Mouse (Mus musculus): ENCODE data around the gene Klhdc4. TPM values are rescaled to one million over a fixed set of nuclear protein-coding genes. Genes with fewer than 3 reads are reported as not detected.

Gene Klhdc4
- polyA plus RNA-seq (2015; fragmentation: Nextera tagmentation; extraction: Ambion mirVana), result 34.3 and 39.3 TPM in 2 replicates

- H3K4me2 ChIP-seq (ENCODE audit: low read depth, low read length), result peak within 1 kb of the TSS; percentile 96
- no peaks in the 10 kb centered on the region for H3K27me3 ChIP-seq (ENCODE audit: control insufficient read depth, insufficient read depth, low read length)
- no peaks in the 10 kb centered on the region for H3K9me3 ChIP-seq (replicated peaks; ENCODE audit: control insufficient read depth, low read length)
- peak within 1 kb of the TSS; percentile 93 for H3K9ac ChIP-seq (ENCODE audit: low read length)
- peak; percentile 98 for ATAC-seq (ENCODE audit: insufficient read depth, low FRiP score)
- peak within 1 kb of the TSS; percentile 49; the same call in 1 of the 2 replicates for H3K27ac ChIP-seq (ENCODE audit: low read length)
- peak within 1 kb of the TSS; percentile 92 for H3K4me3 ChIP-seq (replicated peaks; ENCODE audit: low read length)
- no peaks in the 10 kb centered on the region for H3K36me3 ChIP-seq (ENCODE audit: control insufficient read depth, insufficient read depth, low read length)
- WGBS, result under 1% methylated on average over 64 of the region's 68 CpGs
- peaks cover 13% of the 10 kb centered on the region for H3K4me1 ChIP-seq (ENCODE audit: control insufficient read depth, insufficient read depth, low read length)
These were observed at the start of gene Klhdc4 for GRCm38 (mm10) chr8:121829048-121829776. TSS of gene Klhdc4 (minus strand) at chr8:121829569.

GRCm38 (mm10) chr8:121877828-121878480 lies 48.6 kb upstream of the Klhdc4 start:
- no peak overlapping the region for H3K4me2 ChIP-seq (ENCODE audit: low read depth, low read length)
- 77% methylated on average over 7 of the region's 7 CpGs for WGBS
- H3K27me3 ChIP-seq (ENCODE audit: control insufficient read depth, insufficient read depth, low read length), result no peaks in the 10 kb centered on the region
- no peaks in the 10 kb centered on the region for H3K36me3 ChIP-seq (ENCODE audit: control insufficient read depth, insufficient read depth, low read length)
- H3K9ac ChIP-seq (ENCODE audit: low read length), result no peak overlapping the region
- H3K4me3 ChIP-seq (replicated peaks; ENCODE audit: low read length), result no peak overlapping the region
- no peaks in the 10 kb centered on the region for H3K9me3 ChIP-seq (replicated peaks; ENCODE audit: control insufficient read depth, low read length)
- H3K27ac ChIP-seq (ENCODE audit: low read length), result no peak overlapping the region; the same call in 1 of the 2 replicates
- peaks cover 16% of the 10 kb centered on the region for H3K4me1 ChIP-seq (ENCODE audit: control insufficient read depth, insufficient read depth, low read length)
- ATAC-seq (ENCODE audit: insufficient read depth, low FRiP score), result no peak

GRCm38 (mm10) chr8:121877212-121877611 lies 47.8 kb upstream of the Klhdc4 start:
- ATAC-seq (ENCODE audit: insufficient read depth, low FRiP score), result no peak

GRCm38 (mm10) chr8:121875517-121875916 lies 46.1 kb upstream of the Klhdc4 start:
- no peak overlapping the region for H3K4me2 ChIP-seq (ENCODE audit: low read depth, low read length)
- no peak overlapping the region for H3K9ac ChIP-seq (ENCODE audit: low read length)
- WGBS, result 78% methylated on average over 9 of the region's 9 CpGs
- H3K27me3 ChIP-seq (ENCODE audit: control insufficient read depth, insufficient read depth, low read length), result no peaks in the 10 kb centered on the region
- H3K36me3 ChIP-seq (ENCODE audit: control insufficient read depth, insufficient read depth, low read length), result no peaks in the 10 kb centered on the region
- H3K4me1 ChIP-seq (ENCODE audit: control insufficient read depth, insufficient read depth, low read length), result peaks cover 21% of the 10 kb centered on the region
- ATAC-seq (ENCODE audit: insufficient read depth, low FRiP score), result no peak
- H3K4me3 ChIP-seq (replicated peaks; ENCODE audit: low read length), result no peak overlapping the region
- H3K9me3 ChIP-seq (replicated peaks; ENCODE audit: control insufficient read depth, low read length), result no peaks in the 10 kb centered on the region
- H3K27ac ChIP-seq (ENCODE audit: low read length), result peak overlapping the region; percentile 68

More at GRCm38 (mm10) chr8:121877212-121877611, 47.8 kb upstream of the Klhdc4 start:
- Histone ChIP-seq H3K27me3 (ENCODE audit: control insufficient read depth, insufficient read depth, low read length) (no peaks in the 10 kb centered on the region), H3K9ac (ENCODE audit: low read length) (no peak overlapping the region), H3K4me3 (replicated peaks; ENCODE audit: low read length) (no peak overlapping the region), H3K36me3 (ENCODE audit: control insufficient read depth, insufficient read depth, low read length) (no peaks in the 10 kb centered on the region), H3K4me1 (ENCODE audit: control insufficient read depth, insufficient read depth, low read length) (peaks cover 20% of the 10 kb centered on the region), H3K9me3 (replicated peaks; ENCODE audit: control insufficient read depth, low read length) (no peaks in the 10 kb centered on the region), H3K27ac (ENCODE audit: low read length) (no peak overlapping the region), H3K4me2 (ENCODE audit: low read depth, low read length) (no peak overlapping the region)
- WGBS, result 50% methylated on average over 5 of the region's 5 CpGs

- H3K4me2 ChIP-seq (ENCODE audit: low read depth, low read length), result no peak overlapping the region
- WGBS, result 35% methylated on average over 3 of the region's 3 CpGs
- ATAC-seq (ENCODE audit: insufficient read depth, low FRiP score), result no peak
- no peaks in the 10 kb centered on the region for H3K9me3 ChIP-seq (replicated peaks; ENCODE audit: control insufficient read depth, low read length)
- H3K27ac ChIP-seq (ENCODE audit: low read length), result peak overlapping the region; percentile 68
- no peak overlapping the region for H3K9ac ChIP-seq (ENCODE audit: low read length)
- H3K4me1 ChIP-seq (ENCODE audit: control insufficient read depth, insufficient read depth, low read length), result peaks cover 21% of the 10 kb centered on the region
- H3K36me3 ChIP-seq (ENCODE audit: control insufficient read depth, insufficient read depth, low read length), result no peaks in the 10 kb centered on the region
- no peaks in the 10 kb centered on the region for H3K27me3 ChIP-seq (ENCODE audit: control insufficient read depth, insufficient read depth, low read length)
- no peak overlapping the region for H3K4me3 ChIP-seq (replicated peaks; ENCODE audit: low read length)
These were observed 45.7 kb upstream of the Klhdc4 start for GRCm38 (mm10) chr8:121875045-121875444.

GRCm38 (mm10) chr8:121874031-121874430 lies 44.7 kb upstream of the Klhdc4 start:
- H3K36me3 ChIP-seq (ENCODE audit: control insufficient read depth, insufficient read depth, low read length), result no peaks in the 10 kb centered on the region
- H3K4me1 ChIP-seq (ENCODE audit: control insufficient read depth, insufficient read depth, low read length), result peaks cover 21% of the 10 kb centered on the region
- H3K4me3 ChIP-seq (replicated peaks; ENCODE audit: low read length), result no peak overlapping the region
- 42% methylated on average over 9 of the region's 9 CpGs for WGBS
- no peak overlapping the region; the same call in 1 of the 2 replicates for H3K9ac ChIP-seq (ENCODE audit: low read length)
- no peaks in the 10 kb centered on the region for H3K9me3 ChIP-seq (replicated peaks; ENCODE audit: control insufficient read depth, low read length)
- peak; percentile 68; the same call in 1 of the 2 replicates for ATAC-seq (ENCODE audit: insufficient read depth, low FRiP score)
- H3K27me3 ChIP-seq (ENCODE audit: control insufficient read depth, insufficient read depth, low read length), result no peaks in the 10 kb centered on the region
- peak overlapping the region; percentile 68 for H3K27ac ChIP-seq (ENCODE audit: low read length)
- no peak overlapping the region for H3K4me2 ChIP-seq (ENCODE audit: low read depth, low read length)

GRCm38 (mm10) chr8:121871833-121872440 lies 42.6 kb upstream of the Klhdc4 start:
- no peaks in the 10 kb centered on the region for H3K9me3 ChIP-seq (replicated peaks; ENCODE audit: control insufficient read depth, low read length)
- H3K9ac ChIP-seq (ENCODE audit: low read length), result peak overlapping the region; percentile 41; the same call in 1 of the 2 replicates
- no peaks in the 10 kb centered on the region for H3K36me3 ChIP-seq (ENCODE audit: control insufficient read depth, insufficient read depth, low read length)
- H3K27me3 ChIP-seq (ENCODE audit: control insufficient read depth, insufficient read depth, low read length), result no peaks in the 10 kb centered on the region
- peak overlapping the region; percentile 79 for H3K27ac ChIP-seq (ENCODE audit: low read length)
- peaks cover 17% of the 10 kb centered on the region for H3K4me1 ChIP-seq (ENCODE audit: control insufficient read depth, insufficient read depth, low read length)
- no peak overlapping the region for H3K4me3 ChIP-seq (replicated peaks; ENCODE audit: low read length)
- ATAC-seq (ENCODE audit: insufficient read depth, low FRiP score), result peak; percentile 61
- 16% methylated on average over 10 of the region's 10 CpGs for WGBS
- H3K4me2 ChIP-seq (ENCODE audit: low read depth, low read length), result 0 out of 2 replicates have a peak overlapping the region, but pooled peaks have one; percentile 10

GRCm38 (mm10) chr8:121870190-121870589 lies 40.8 kb upstream of the Klhdc4 start:
- Histone ChIP-seq H3K4me1 (ENCODE audit: control insufficient read depth, insufficient read depth, low read length) (peaks cover 17% of the 10 kb centered on the region), H3K4me2 (ENCODE audit: low read depth, low read length) (no peak overlapping the region), H3K4me3 (replicated peaks; ENCODE audit: low read length) (no peak overlapping the region), H3K27me3 (ENCODE audit: control insufficient read depth, insufficient read depth, low read length) (no peaks in the 10 kb centered on the region), H3K9me3 (replicated peaks; ENCODE audit: control insufficient read depth, low read length) (no peaks in the 10 kb centered on the region), H3K36me3 (ENCODE audit: control insufficient read depth, insufficient read depth, low read length) (no peaks in the 10 kb centered on the region), H3K9ac (ENCODE audit: low read length) (no peak overlapping the region), H3K27ac (ENCODE audit: low read length) (no peak overlapping the region)
- ATAC-seq (ENCODE audit: insufficient read depth, low FRiP score), result no peak
- 87% methylated on average over 2 of the region's 2 CpGs for WGBS

- ATAC-seq (ENCODE audit: insufficient read depth, low FRiP score), result no peak
- H3K4me3 ChIP-seq (replicated peaks; ENCODE audit: low read length), result no peak overlapping the region
- H3K9ac ChIP-seq (ENCODE audit: low read length), result no peak overlapping the region
- peaks cover 9% of the 10 kb centered on the region for H3K4me1 ChIP-seq (ENCODE audit: control insufficient read depth, insufficient read depth, low read length)
- WGBS, result 77% methylated on average over 7 of the region's 7 CpGs
- no peaks in the 10 kb centered on the region for H3K9me3 ChIP-seq (replicated peaks; ENCODE audit: control insufficient read depth, low read length)
- H3K27me3 ChIP-seq (ENCODE audit: control insufficient read depth, insufficient read depth, low read length), result no peaks in the 10 kb centered on the region
- H3K36me3 ChIP-seq (ENCODE audit: control insufficient read depth, insufficient read depth, low read length), result no peaks in the 10 kb centered on the region
- no peak overlapping the region for H3K4me2 ChIP-seq (ENCODE audit: low read depth, low read length)
- H3K27ac ChIP-seq (ENCODE audit: low read length), result no peak overlapping the region
These were observed 39.5 kb upstream of the Klhdc4 start for GRCm38 (mm10) chr8:121868896-121869295.

Data from stomach, embryonic 16.5 days (tissue).